ENCODE assay signal across 12 mouse cellular contexts in genomic region chr13:98429851-98430250, GRCm38 (mm10).
DNase-seq lines count a peak whose midpoint lies in the region; ATAC-seq and TF ChIP-seq lines count a peak whose summit lies in the region.
"Had no signal": no experiment of that assay in that cellular context is flagged by ENCODE, and none has a peak within 500 bp of the region (broad histone marks: within the 10 kb centered on the region; RNA-seq: fewer than 3 reads in every experiment).

No protein-coding gene starts in this region.

- no peak overlapping the region for H3K4me2 ChIP-seq in lung, embryonic 14.5 days
- 0 out of 2 replicates have a peak overlapping the region, but pooled peaks have one; percentile 20 for H3K4me2 ChIP-seq in hindbrain, embryonic 15.5 days
- peak overlapping the region; percentile 31 for H3K4me2 ChIP-seq in neural tube, embryonic 12.5 days (replicated peaks)
- H3K4me2 ChIP-seq: liver, embryonic 11.5 days had no signal

- ATAC-seq in lung, embryonic 14.5 days (ENCODE audit: insufficient read depth) = no peak
- no peak for ATAC-seq in hindbrain, embryonic 15.5 days (ENCODE audit: low FRiP score, low read depth)
- ATAC-seq in neural tube, embryonic 12.5 days (ENCODE audit: low FRiP score, low read depth) = no peak

- peak; percentile 1 for DNase-seq in lung, embryonic 14.5 days
- no peak for DNase-seq in lung, postnatal 36 days
- peak; percentile 29 for DNase-seq in embryo, embryonic 11 days
- no peak for DNase-seq in thymus, postnatal 25 days
- DNase-seq in lung, postnatal 14 days = no peak
- no peak for DNase-seq in lung, adult 2 months
- DNase-seq: adrenal gland, postnatal 25 days; kidney, postnatal 14 days; right cerebral cortex, postnatal 25 days had no signal

- peaks cover 33% of the 10 kb centered on the region for H3K27me3 ChIP-seq in lung, embryonic 14.5 days (ENCODE audit: insufficient read depth, low read length)
- H3K27me3 ChIP-seq in hindbrain, embryonic 15.5 days = peaks cover 29% of the 10 kb centered on the region
- H3K27me3 ChIP-seq in neural tube, embryonic 12.5 days (replicated peaks) = peaks cover 30% of the 10 kb centered on the region

- no peaks in the 10 kb centered on the region for H3K4me1 ChIP-seq in lung, embryonic 14.5 days (ENCODE audit: insufficient read depth)
- H3K4me1 ChIP-seq in hindbrain, embryonic 15.5 days (replicated peaks) = peaks cover 5% of the 10 kb centered on the region; the same call in 1 of the 2 replicates
- H3K4me1 ChIP-seq in neural tube, embryonic 12.5 days = no peaks in the 10 kb centered on the region; the same call in 1 of the 2 replicates
- H3K4me1 ChIP-seq in lung, adult 2 months (ENCODE audit: control insufficient read depth, insufficient read depth, low read length) = no peaks in the 10 kb centered on the region

- no peak for TF ChIP-seq CTCF in lung, embryonic 14.5 days (IDR thresholded peaks at IDR 0.05; ENCODE audit: low read depth)
- no peak for TF ChIP-seq CTCF in lung, adult 2 months (IDR thresholded peaks at IDR 0.05; ENCODE audit: insufficient read depth, low read length)

- no peak overlapping the region for H3K9ac ChIP-seq in lung, embryonic 14.5 days
- H3K9ac ChIP-seq in hindbrain, embryonic 15.5 days = no peak overlapping the region
- H3K9ac ChIP-seq in neural tube, embryonic 12.5 days = no peak overlapping the region

- H3K9me3 ChIP-seq in lung, embryonic 14.5 days (ENCODE audit: low read depth, low read length) = no peaks in the 10 kb centered on the region
- no peaks in the 10 kb centered on the region for H3K9me3 ChIP-seq in hindbrain, embryonic 15.5 days
- no peaks in the 10 kb centered on the region for H3K9me3 ChIP-seq in neural tube, embryonic 12.5 days

- no peaks in the 10 kb centered on the region for H3K36me3 ChIP-seq in lung, embryonic 14.5 days (ENCODE audit: insufficient read depth)
- no peaks in the 10 kb centered on the region for H3K36me3 ChIP-seq in hindbrain, embryonic 15.5 days
- no peaks in the 10 kb centered on the region for H3K36me3 ChIP-seq in neural tube, embryonic 12.5 days

- 33% methylated on average over 21 of the region's 21 CpGs for WGBS in lung, embryonic 14.5 days
- WGBS in hindbrain, embryonic 15.5 days = 30% methylated on average over 21 of the region's 21 CpGs
- 34% methylated on average over 21 of the region's 21 CpGs for WGBS in neural tube, embryonic 12.5 days
- 37% methylated on average over 21 of the region's 21 CpGs for WGBS in lung, adult 2 months

- no peak overlapping the region for H3K27ac ChIP-seq in lung, embryonic 14.5 days (ENCODE audit: low read depth)
- no peak overlapping the region for H3K27ac ChIP-seq in hindbrain, embryonic 15.5 days (replicated peaks)
- no peak overlapping the region for H3K27ac ChIP-seq in neural tube, embryonic 12.5 days

- no peak for TF ChIP-seq POLR2A in lung, adult 2 months (IDR thresholded peaks at IDR 0.05; ENCODE audit: borderline replicate concordance, extremely low read depth, low read depth, low read length)

- no peak overlapping the region for H3K4me3 ChIP-seq in lung, embryonic 14.5 days (ENCODE audit: low read depth, low read length)
- 0 out of 2 replicates have a peak overlapping the region, but pooled peaks have one; percentile 1 for H3K4me3 ChIP-seq in hindbrain, embryonic 15.5 days
- H3K4me3 ChIP-seq in neural tube, embryonic 12.5 days = no peak overlapping the region
- H3K4me3 ChIP-seq in lung, adult 2 months (replicated peaks; ENCODE audit: extremely low read depth, low read depth, low read length) = no peak overlapping the region

Comparison
In these comparisons a context has a peak if more than half of its experiments do, and no peak if none do; other contexts are left out.
1. DNase-seq: peak in lung, embryonic 14.5 days (single experiment) and embryo, embryonic 11 days (single experiment); none in lung, postnatal 36 days (single experiment), thymus, postnatal 25 days (single experiment), lung, postnatal 14 days (single experiment) and lung, adult 2 months (single experiment).